Mouse (Mus musculus): ENCODE data around the gene Prame. TPM values are rescaled to one million over a fixed set of nuclear protein-coding genes. Genes with fewer than 3 reads are reported as not detected.
"Not testable (repeated sequence)": the region's sequence is repeated elsewhere in the genome, so short reads cannot be mapped to it uniquely, and the experiment has no call there.

The Prame gene
- polyA plus RNA-seq, 1 experiment from 2014 or later = not detected

DNA sequence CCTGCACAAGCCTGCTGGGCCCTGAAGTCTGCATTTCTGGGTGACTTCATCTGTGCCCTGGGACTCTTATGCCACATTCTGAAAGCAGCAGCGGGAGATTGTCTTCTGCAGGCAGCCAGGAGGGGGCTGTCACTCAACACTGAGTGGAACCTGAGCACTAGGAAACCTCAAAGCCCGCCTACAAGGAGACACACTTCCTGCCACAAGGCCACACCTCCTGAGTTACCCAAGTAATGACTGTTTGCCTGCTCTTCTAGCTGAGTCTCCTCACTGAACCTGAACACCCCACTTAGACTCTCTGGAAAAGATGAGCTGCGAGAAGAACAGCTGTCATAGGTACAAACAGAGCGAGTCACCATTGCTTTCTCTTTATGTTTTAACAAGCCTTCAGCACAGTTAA, 62.6 kb downstream of the Prame start:
- not testable (repeated sequence) for H3K4me2 ChIP-seq (replicated peaks); H3K9ac ChIP-seq; DNase-seq (ENCODE audit: low spot score); H3K4me1 ChIP-seq (replicated peaks; ENCODE audit: control insufficient read depth, insufficient read depth, low read length); ATAC-seq (ENCODE audit: low FRiP score); H3K4me3 ChIP-seq (replicated peaks; ENCODE audit: low read length); H3K9me3 ChIP-seq (ENCODE audit: control insufficient read depth, low read length); H3K27me3 ChIP-seq (ENCODE audit: control insufficient read depth, insufficient read depth, low read length); H3K36me3 ChIP-seq (replicated peaks; ENCODE audit: control insufficient read depth, insufficient read depth); H3K27ac ChIP-seq
- WGBS = 48% methylated on average over 4 of the region's 4 CpGs

Other genes with a start within 250 kb of the Prame start
- gene Gm7903, start 193.9 kb downstream of the Prame start, polyA plus RNA-seq (2014; fragmentation: Nextera tagmentation; extraction: Ambion mirVana) = not detected in 2 replicates
- gene AV320801, start 133.1 kb downstream of the Prame start, polyA plus RNA-seq (2014; fragmentation: Nextera tagmentation; extraction: Ambion mirVana) = not detected in 2 replicates
- not detected in 2 replicates for gene Nxf7, start 28.9 kb downstream of the Prame start, polyA plus RNA-seq (2014; fragmentation: Nextera tagmentation; extraction: Ambion mirVana)
- gene Tcp11x2, start 66.1 kb upstream of the Prame start, polyA plus RNA-seq (2014; fragmentation: Nextera tagmentation; extraction: Ambion mirVana) = not detected in 2 replicates
- not detected in 2 replicates for gene Tmsb15a, start 97.6 kb upstream of the Prame start, polyA plus RNA-seq (2014; fragmentation: Nextera tagmentation; extraction: Ambion mirVana)
- gene Armcx5, start 115.0 kb upstream of the Prame start, polyA plus RNA-seq (2014; fragmentation: Nextera tagmentation; extraction: Ambion mirVana) = 8.9 and 10.5 TPM in 2 replicates
- gene Gprasp1, start 115.0 kb upstream of the Prame start, polyA plus RNA-seq (2014; fragmentation: Nextera tagmentation; extraction: Ambion mirVana) = 241 and 290 TPM in 2 replicates
- gene Bhlhb9, start 169.9 kb upstream of the Prame start, polyA plus RNA-seq (2014; fragmentation: Nextera tagmentation; extraction: Ambion mirVana) = 116 and 121 TPM in 2 replicates
- 182 and 225 TPM in 2 replicates for gene Gprasp2, start 211.3 kb upstream of the Prame start, polyA plus RNA-seq (2014; fragmentation: Nextera tagmentation; extraction: Ambion mirVana)